Mouse (Mus musculus): ENCODE data around the gene Cdk17. TPM values are rescaled to one million over a fixed set of nuclear protein-coding genes. Genes with fewer than 3 reads are reported as not detected.
A peak's percentile ranks its signal among the peaks of the same experiment; 100 is the strongest.

Gene Cdk17
- total and polyA plus RNA-seq, 2 experiments: 11.3 to 17.1 TPM

GRCm38 (mm10) chr10:93293621-93294020 lies 132.9 kb downstream of the Cdk17 start:
- no peaks in the 10 kb centered on the region for H3K27me3 ChIP-seq (ENCODE audit: control insufficient read depth, insufficient read depth, low read length)
- 61% methylated on average over 7 of the region's 7 CpGs for WGBS
- TF ChIP-seq POLR2A (IDR thresholded peaks at IDR 0.05; ENCODE audit: extremely low read depth, insufficient read depth, low read length) (no peak), CTCF (IDR thresholded peaks at IDR 0.05; ENCODE audit: low read depth, low read length) (no peak)
- no peak overlapping the region for H3K4me3 ChIP-seq (ENCODE audit: insufficient read depth, low read depth, low read length)
- peaks cover 2% of the 10 kb centered on the region for H3K4me1 ChIP-seq (ENCODE audit: control insufficient read depth, insufficient read depth, low read length)
- H3K9ac ChIP-seq (ENCODE audit: low read depth, low read length): no peak overlapping the region
- H3K27ac ChIP-seq (replicated peaks; ENCODE audit: insufficient read depth, low read depth, low read length): no peak overlapping the region
- DNase-seq (ENCODE audit: extremely low read depth, low read depth, low spot score): no peak
- no peaks in the 10 kb centered on the region; the same call in 1 of the 2 replicates for H3K79me2 ChIP-seq (ENCODE audit: control insufficient read depth, insufficient read depth, low read length)
- H3K36me3 ChIP-seq (ENCODE audit: control insufficient read depth, insufficient read depth, low read length): no peaks in the 10 kb centered on the region

DNA sequence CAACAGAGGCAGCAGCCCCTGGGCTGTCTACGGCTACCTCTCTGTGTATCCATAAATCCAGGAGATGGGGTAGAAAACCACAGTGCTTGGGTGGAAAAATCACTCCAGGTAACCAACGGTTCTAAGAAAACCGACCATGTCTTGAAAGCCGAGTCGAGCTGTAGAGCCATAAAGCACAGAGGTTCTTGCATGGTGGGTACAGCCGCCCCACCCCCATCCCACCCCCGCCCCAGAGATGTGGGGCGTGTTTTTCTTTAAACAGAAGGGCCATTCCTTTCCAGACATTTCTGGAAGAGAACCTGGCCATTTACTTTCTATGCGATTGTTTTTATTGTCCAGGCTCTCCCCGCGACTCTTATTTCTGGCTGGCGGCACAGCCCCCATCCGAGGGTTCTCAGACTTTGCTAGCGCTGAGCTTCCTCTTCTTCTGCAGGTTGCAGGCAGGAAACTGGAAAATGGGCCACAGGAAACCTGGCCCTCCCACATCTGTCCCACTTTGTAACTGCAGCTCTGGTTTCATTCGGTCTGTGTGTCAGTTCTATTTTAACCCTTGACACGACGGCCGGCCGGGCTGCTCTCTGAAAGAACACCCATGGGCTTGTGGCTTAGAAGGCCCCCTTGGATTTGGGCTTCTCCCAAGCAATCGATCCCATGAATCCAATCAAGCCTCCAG lies 134.0 kb downstream of the Cdk17 start:
- no peak for TF ChIP-seq CTCF (IDR thresholded peaks at IDR 0.05; ENCODE audit: low read depth, low read length)
- TF ChIP-seq POLR2A (IDR thresholded peaks at IDR 0.05; ENCODE audit: extremely low read depth, insufficient read depth, low read length): no peak
- Histone ChIP-seq H3K79me2 (ENCODE audit: control insufficient read depth, insufficient read depth, low read length) (no peaks in the 10 kb centered on the region; the same call in 1 of the 2 replicates), H3K27me3 (ENCODE audit: control insufficient read depth, insufficient read depth, low read length) (no peaks in the 10 kb centered on the region), H3K4me3 (ENCODE audit: insufficient read depth, low read depth, low read length) (no peak overlapping the region), H3K9ac (ENCODE audit: low read depth, low read length) (no peak overlapping the region), H3K36me3 (ENCODE audit: control insufficient read depth, insufficient read depth, low read length) (no peaks in the 10 kb centered on the region), H3K4me1 (ENCODE audit: control insufficient read depth, insufficient read depth, low read length) (peaks cover 2% of the 10 kb centered on the region), H3K27ac (replicated peaks; ENCODE audit: insufficient read depth, low read depth, low read length) (no peak overlapping the region)
- WGBS: 72% methylated on average over 20 of the region's 20 CpGs
- no peak for DNase-seq (ENCODE audit: extremely low read depth, low read depth, low spot score)

DNA sequence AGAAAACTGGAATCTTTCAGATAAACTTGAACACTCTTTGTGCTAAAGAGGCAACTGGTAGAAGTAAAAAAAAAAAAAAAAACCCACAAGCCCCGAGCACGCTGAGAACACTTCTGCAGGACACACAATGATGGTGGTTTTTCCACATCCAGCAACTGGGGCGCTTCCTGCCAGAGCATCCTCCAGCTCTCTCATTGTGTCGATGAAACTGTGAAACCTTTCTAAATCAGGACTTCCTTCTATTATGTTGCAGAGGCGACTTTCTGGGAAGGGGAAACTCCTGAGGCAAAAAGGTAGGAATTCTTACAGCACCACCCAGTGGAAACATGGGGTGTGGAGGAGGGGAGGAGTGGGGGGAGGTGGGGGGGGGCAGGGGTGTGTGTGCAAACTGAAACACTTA lies 137.1 kb downstream of the Cdk17 start:
- TF ChIP-seq CTCF (IDR thresholded peaks at IDR 0.05; ENCODE audit: low read depth, low read length) (no peak), POLR2A (IDR thresholded peaks at IDR 0.05; ENCODE audit: extremely low read depth, insufficient read depth, low read length) (no peak)
- no peak overlapping the region for H3K4me3 ChIP-seq (ENCODE audit: insufficient read depth, low read depth, low read length)
- no peak overlapping the region for H3K9ac ChIP-seq (ENCODE audit: low read depth, low read length)
- H3K27me3 ChIP-seq (ENCODE audit: control insufficient read depth, insufficient read depth, low read length): no peaks in the 10 kb centered on the region
- H3K27ac ChIP-seq (replicated peaks; ENCODE audit: insufficient read depth, low read depth, low read length): no peak overlapping the region
- WGBS: 56% methylated on average over 5 of the region's 5 CpGs
- H3K36me3 ChIP-seq (ENCODE audit: control insufficient read depth, insufficient read depth, low read length): no peaks in the 10 kb centered on the region
- DNase-seq (ENCODE audit: extremely low read depth, low read depth, low spot score): no peak
- H3K79me2 ChIP-seq (ENCODE audit: control insufficient read depth, insufficient read depth, low read length): no peaks in the 10 kb centered on the region
- H3K4me1 ChIP-seq (ENCODE audit: control insufficient read depth, insufficient read depth, low read length): peaks cover 2% of the 10 kb centered on the region; the same call in 1 of the 2 replicates

DNA sequence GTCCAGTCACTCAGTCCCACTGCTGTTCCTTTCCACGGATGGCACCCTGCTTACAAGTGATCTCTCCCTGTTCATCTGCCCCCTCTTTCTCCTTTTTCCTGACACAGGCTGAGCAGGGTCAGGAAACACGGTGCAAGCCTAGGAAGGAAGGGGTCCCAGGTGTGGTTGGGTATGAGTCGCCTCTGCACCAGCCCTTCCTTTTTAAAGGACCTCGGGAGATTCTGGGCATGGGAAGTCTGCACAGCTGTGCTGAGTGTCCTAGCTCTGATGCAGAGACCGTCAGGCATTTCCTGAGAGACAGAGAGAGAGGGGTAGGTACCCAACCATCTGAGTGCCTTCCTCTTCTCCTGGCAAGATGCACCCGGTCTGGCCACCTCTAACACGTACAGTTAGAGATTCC lies 137.5 kb downstream of the Cdk17 start:
- H3K27me3 ChIP-seq (ENCODE audit: control insufficient read depth, insufficient read depth, low read length): no peaks in the 10 kb centered on the region
- DNase-seq (ENCODE audit: extremely low read depth, low read depth, low spot score): no peak
- 53% methylated on average over 7 of the region's 7 CpGs for WGBS
- H3K79me2 ChIP-seq (ENCODE audit: control insufficient read depth, insufficient read depth, low read length): no peaks in the 10 kb centered on the region
- H3K36me3 ChIP-seq (ENCODE audit: control insufficient read depth, insufficient read depth, low read length): no peaks in the 10 kb centered on the region
- peak overlapping the region; percentile 76 for H3K27ac ChIP-seq (replicated peaks; ENCODE audit: insufficient read depth, low read depth, low read length)
- H3K4me3 ChIP-seq (ENCODE audit: insufficient read depth, low read depth, low read length): no peak overlapping the region
- peak overlapping the region; percentile 38; the same call in 1 of the 2 replicates for H3K9ac ChIP-seq (ENCODE audit: low read depth, low read length)
- no peak for TF ChIP-seq POLR2A (IDR thresholded peaks at IDR 0.05; ENCODE audit: extremely low read depth, insufficient read depth, low read length)
- no peak for TF ChIP-seq CTCF (IDR thresholded peaks at IDR 0.05; ENCODE audit: low read depth, low read length)
- H3K4me1 ChIP-seq (ENCODE audit: control insufficient read depth, insufficient read depth, low read length): peaks cover 4% of the 10 kb centered on the region

GRCm38 (mm10) chr10:93301831-93302230 lies 141.2 kb downstream of the Cdk17 start:
- DNase-seq (ENCODE audit: extremely low read depth, low read depth, low spot score): no peak
- TF ChIP-seq POLR2A (IDR thresholded peaks at IDR 0.05; ENCODE audit: extremely low read depth, insufficient read depth, low read length): no peak
- no peak for TF ChIP-seq CTCF (IDR thresholded peaks at IDR 0.05; ENCODE audit: low read depth, low read length)
- Histone ChIP-seq H3K27ac (replicated peaks; ENCODE audit: insufficient read depth, low read depth, low read length) (peak overlapping the region; percentile 67; the same call in 1 of the 2 replicates), H3K79me2 (ENCODE audit: control insufficient read depth, insufficient read depth, low read length) (no peaks in the 10 kb centered on the region), H3K36me3 (ENCODE audit: control insufficient read depth, insufficient read depth, low read length) (no peaks in the 10 kb centered on the region), H3K4me3 (ENCODE audit: insufficient read depth, low read depth, low read length) (no peak overlapping the region), H3K4me1 (ENCODE audit: control insufficient read depth, insufficient read depth, low read length) (peaks cover 4% of the 10 kb centered on the region; the same call in 1 of the 2 replicates), H3K9ac (ENCODE audit: low read depth, low read length) (no peak overlapping the region), H3K27me3 (ENCODE audit: control insufficient read depth, insufficient read depth, low read length) (no peaks in the 10 kb centered on the region)
- WGBS: 71% methylated on average over 8 of the region's 8 CpGs

DNA sequence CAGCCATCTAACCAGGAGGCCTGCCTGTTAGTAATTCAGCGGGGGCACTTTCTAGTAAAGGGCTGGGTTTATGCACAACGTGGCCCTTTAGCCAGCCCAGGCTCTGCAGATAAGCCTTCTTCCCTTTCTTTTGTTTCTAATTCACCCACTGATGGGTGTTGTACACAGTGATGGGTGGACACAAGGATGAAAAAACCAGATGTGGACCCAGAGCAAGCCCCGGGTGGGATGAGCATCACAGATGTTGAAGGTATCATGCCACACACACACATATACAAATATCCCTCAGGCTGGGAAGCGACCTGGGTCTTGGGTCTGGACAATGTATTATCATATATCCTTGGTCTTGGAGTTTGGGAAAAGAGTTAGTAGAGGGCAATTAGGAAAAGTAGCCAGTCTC lies 142.6 kb downstream of the Cdk17 start:
- 0 out of 2 replicates have a peak overlapping the region, but pooled peaks have one; percentile 7 for H3K27ac ChIP-seq (replicated peaks; ENCODE audit: insufficient read depth, low read depth, low read length)
- WGBS: 76% methylated on average over 4 of the region's 4 CpGs

More for the DNA sequence above, 142.6 kb downstream of the Cdk17 start:
- TF ChIP-seq POLR2A (IDR thresholded peaks at IDR 0.05; ENCODE audit: extremely low read depth, insufficient read depth, low read length) (no peak), CTCF (IDR thresholded peaks at IDR 0.05; ENCODE audit: low read depth, low read length) (no peak)
- Histone ChIP-seq H3K36me3 (ENCODE audit: control insufficient read depth, insufficient read depth, low read length) (no peaks in the 10 kb centered on the region), H3K9ac (ENCODE audit: low read depth, low read length) (no peak overlapping the region), H3K4me3 (ENCODE audit: insufficient read depth, low read depth, low read length) (no peak overlapping the region), H3K79me2 (ENCODE audit: control insufficient read depth, insufficient read depth, low read length) (no peaks in the 10 kb centered on the region), H3K27me3 (ENCODE audit: control insufficient read depth, insufficient read depth, low read length) (no peaks in the 10 kb centered on the region), H3K4me1 (ENCODE audit: control insufficient read depth, insufficient read depth, low read length) (peaks cover 4% of the 10 kb centered on the region; the same call in 1 of the 2 replicates)
- DNase-seq (ENCODE audit: extremely low read depth, low read depth, low spot score): no peak

All from liver, adult 2 months (tissue).